Mouse (Mus musculus): ENCODE measurements around the gene Uaca.

GRCm38 (mm10) chr9:60921287-60921686 is 126.9 kb downstream of the Uaca start:
- TF ChIP-seq MAX (IDR thresholded peaks at IDR 0.05) (no peak), CTCF (IDR thresholded peaks at IDR 0.05; ENCODE audit: control insufficient read depth, insufficient read depth, insufficient read length) (no peak), CEBPB (IDR thresholded peaks at IDR 0.05; ENCODE audit: low read depth) (no peak)

All from C2C12 (cell line).